Mouse (Mus musculus) bone marrow, adult 2 months (tissue): ENCODE results near the gene Cnot6.

Source experiments
- CTCF ChIP-seq: fragments of 200-500 bp; IDR thresholded peaks from 2 replicates; pipeline ENCODE4 v1.5.1; 2011; ENCODE audit warnings: low read length, control low read depth; ENCODE audit not compliant: control insufficient read depth, insufficient read depth
- POLR2A ChIP-seq: fragments of 200-500 bp; IDR thresholded peaks from 2 replicates; pipeline ENCODE4 v1.6.1; 2011; ENCODE audit warnings: low read depth, mild to moderate bottlenecking, control low read depth, low read length, borderline replicate concordance; ENCODE audit not compliant: control insufficient read depth

DNA sequence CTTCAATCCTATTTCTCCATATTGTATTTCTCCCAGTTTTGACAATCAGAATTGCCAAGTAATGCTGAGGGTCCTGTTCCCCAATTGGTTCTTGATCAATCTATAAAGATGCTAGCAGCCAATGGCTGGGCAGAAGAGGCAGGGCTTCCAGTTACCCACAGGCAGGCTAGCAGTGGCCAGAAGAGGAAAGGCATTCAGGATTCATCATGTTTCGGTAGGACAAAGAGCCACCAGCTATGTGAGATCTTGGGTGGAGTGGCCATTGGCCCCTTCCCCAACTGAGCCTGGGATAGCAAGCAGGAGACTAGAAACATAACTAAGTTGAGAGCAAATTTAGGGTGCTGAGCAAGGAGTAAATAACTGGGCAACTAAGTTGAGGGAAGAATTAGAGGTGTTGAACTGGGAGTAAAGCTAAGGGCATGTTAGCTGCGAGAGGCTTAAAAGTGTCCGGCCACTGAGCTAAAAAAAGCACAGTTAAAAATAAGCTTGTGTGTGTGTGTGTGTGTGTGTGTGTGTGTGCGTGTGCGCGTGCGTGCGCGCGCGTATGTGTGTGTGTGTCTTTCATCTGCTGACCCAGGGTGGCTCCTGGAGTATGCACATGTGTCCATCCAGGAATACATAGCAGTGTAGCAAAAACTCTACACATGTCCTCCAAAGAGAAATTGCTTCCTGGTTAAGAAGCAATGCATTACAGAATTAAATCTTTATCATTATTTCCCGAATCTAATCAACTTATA, 28.1 kb downstream of the Cnot6 start:
- no peak for TF ChIP-seq CTCF
- no peak for TF ChIP-seq POLR2A
